8 mouse cellular contexts compared by ENCODE assay signal in the genomic region with DNA sequence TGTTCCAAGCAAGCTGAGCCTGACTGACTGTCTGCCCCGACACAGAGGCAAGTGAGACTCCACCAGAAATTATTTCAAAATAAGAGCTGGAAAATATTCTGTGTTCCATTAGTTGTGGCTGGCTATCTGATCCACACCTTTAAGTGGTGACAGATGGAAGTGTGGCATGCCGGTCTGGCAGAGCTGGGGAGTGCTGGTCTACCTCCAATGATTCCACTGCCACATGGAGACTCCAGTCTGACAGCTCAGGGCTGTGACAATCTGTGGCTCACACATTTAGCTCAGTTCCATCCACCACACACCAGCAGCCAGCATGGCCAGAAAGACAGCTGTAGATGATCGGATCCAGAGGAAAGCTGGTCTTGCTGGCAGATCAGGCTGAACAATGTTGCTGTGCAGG.
A peak's percentile ranks its signal among the peaks of the same experiment; 100 is the strongest.
DNase-seq lines count a peak whose midpoint lies in the region; ATAC-seq lines count a peak whose summit lies in the region.

No protein-coding gene starts in this region.

- intact Hi-C loops in gastrocnemius, postnatal 36 days (cut with DNase I): no loop called here
- intact Hi-C loops in left cerebral cortex, postnatal 4 days (cut with DNase I): no loop called here

- H3K27ac ChIP-seq in heart, embryonic 14.5 days (replicated peaks in 1 of 2; ENCODE audit: control insufficient read depth in 1 of 2, insufficient read depth in 1 of 2, low read depth in 2 of 2, low read length in 2 of 2): peak overlapping the region; percentile 89 to 93
- H3K27ac ChIP-seq in intestine, embryonic 16.5 days (ENCODE audit: low read length): no peak overlapping the region

- H3K4me3 ChIP-seq in heart, embryonic 14.5 days (ENCODE audit: control insufficient read depth in 1 of 2, insufficient read depth in 1 of 2, low read depth in 1 of 2, low read length in 2 of 2): peak overlapping the region; percentile 25 to 34
- no peak overlapping the region for H3K4me3 ChIP-seq in intestine, embryonic 16.5 days (ENCODE audit: low read length)

- peak; percentile 92 for ATAC-seq in heart, embryonic 14.5 days (ENCODE audit: insufficient number of reproducible peaks, insufficient read depth, low FRiP score, low read depth)
- ATAC-seq in intestine, embryonic 16.5 days: no peak

- H3K4me2 ChIP-seq in heart, embryonic 14.5 days (ENCODE audit: low read length): peak overlapping the region; percentile 56
- H3K4me2 ChIP-seq in intestine, embryonic 16.5 days (ENCODE audit: low read depth, low read length): no peak overlapping the region

- H3K9me3 ChIP-seq in heart, embryonic 14.5 days (ENCODE audit: control insufficient read depth, low read length): no peaks in the 10 kb centered on the region
- no peaks in the 10 kb centered on the region for H3K9me3 ChIP-seq in intestine, embryonic 16.5 days (ENCODE audit: control insufficient read depth, low read length)

- H3K9ac ChIP-seq in heart, embryonic 14.5 days (ENCODE audit: low read length): peak overlapping the region; percentile 55
- H3K9ac ChIP-seq in intestine, embryonic 16.5 days (ENCODE audit: low read depth, low read length): no peak overlapping the region

- peak; percentile 16 for DNase-seq in gastrocnemius, postnatal 10 days
- DNase-seq in gastrocnemius, postnatal 36 days: no peak
- peak; percentile 89 to 91 for DNase-seq in cerebellum, postnatal 14 days
- DNase-seq in left cerebral cortex, postnatal 4 days: peak; percentile 64
- DNase-seq in kidney, postnatal 25 days: no peak
- no peak for DNase-seq in urinary bladder, adult 18-20 months (ENCODE audit: low spot score in 2 of 2)

- H3K27me3 ChIP-seq in heart, embryonic 14.5 days (ENCODE audit: control insufficient read depth, insufficient read depth, low read length): no peaks in the 10 kb centered on the region
- H3K27me3 ChIP-seq in intestine, embryonic 16.5 days (replicated peaks; ENCODE audit: control insufficient read depth, insufficient read depth, low read length): no peaks in the 10 kb centered on the region

- 14% methylated on average over 3 of the region's 3 CpGs for WGBS in heart, embryonic 14.5 days
- 68% methylated on average over 3 of the region's 3 CpGs for WGBS in intestine, embryonic 16.5 days

- H3K4me1 ChIP-seq in heart, embryonic 14.5 days (ENCODE audit: control insufficient read depth in 2 of 2, insufficient read depth in 2 of 2, low read length in 2 of 2): peaks cover 18 to 40% of the 10 kb centered on the region in 2 experiments
- no peaks in the 10 kb centered on the region for H3K4me1 ChIP-seq in intestine, embryonic 16.5 days (ENCODE audit: control insufficient read depth, insufficient read depth, low read length)

- no peaks in the 10 kb centered on the region for H3K36me3 ChIP-seq in heart, embryonic 14.5 days (ENCODE audit: control insufficient read depth, insufficient read depth, low read length)
- H3K36me3 ChIP-seq in intestine, embryonic 16.5 days (ENCODE audit: control insufficient read depth, insufficient read depth, low read length): no peaks in the 10 kb centered on the region

Comparison
In these comparisons a context has a peak if more than half of its experiments do, and no peak if none do; other contexts are left out.
1. DNase-seq: peak in gastrocnemius, postnatal 10 days (single experiment), cerebellum, postnatal 14 days (2 of 2) and left cerebral cortex, postnatal 4 days (single experiment); none in gastrocnemius, postnatal 36 days (0 of 2), kidney, postnatal 25 days (0 of 2) and urinary bladder, adult 18-20 months (0 of 2).